ENCODE assay signal across 9 mouse cellular contexts in genomic region chr1:176994087-176994486, GRCm38 (mm10).
DNase-seq lines count a peak whose midpoint lies in the region; ATAC-seq and TF ChIP-seq lines count a peak whose summit lies in the region.
"Had no signal": no experiment of that assay in that cellular context is flagged by ENCODE, and none has a peak within 500 bp of the region (broad histone marks: within the 10 kb centered on the region; RNA-seq: fewer than 3 reads in every experiment).

No protein-coding gene starts in this region.

- TF ChIP-seq CTCF in spleen, adult 2 months (IDR thresholded peaks at IDR 0.05; ENCODE audit: extremely low read depth, insufficient read depth, insufficient read length, insufficient replicate concordance) = no peak

- no peaks in the 10 kb centered on the region for H3K27me3 ChIP-seq in spleen, adult 2 months (ENCODE audit: control insufficient read depth, insufficient read depth, low read length)
- H3K27me3 ChIP-seq in forebrain, embryonic 11.5 days (ENCODE audit: control insufficient read depth, insufficient read depth, low read length) = no peaks in the 10 kb centered on the region
- H3K27me3 ChIP-seq in limb, embryonic 15.5 days = no peaks in the 10 kb centered on the region

- H3K9ac ChIP-seq in forebrain, embryonic 11.5 days (ENCODE audit: low read length) = peak overlapping the region; percentile 13; the same call in 1 of the 2 replicates
- no peak overlapping the region for H3K9ac ChIP-seq in limb, embryonic 15.5 days
- H3K9ac ChIP-seq: heart, embryonic 13.5 days had no signal

- peak; percentile 66 for ATAC-seq in forebrain, embryonic 11.5 days (replicated peaks; ENCODE audit: low FRiP score)
- ATAC-seq in limb, embryonic 15.5 days (ENCODE audit: insufficient number of reproducible peaks, low FRiP score, low TSS enrichment, low read depth) = no peak

- no peak overlapping the region for H3K4me3 ChIP-seq in spleen, adult 2 months (ENCODE audit: extremely low read depth, insufficient read depth, insufficient read length)
- no peak overlapping the region for H3K4me3 ChIP-seq in forebrain, embryonic 11.5 days (ENCODE audit: low read depth, low read length)
- H3K4me3 ChIP-seq in limb, embryonic 15.5 days = no peak overlapping the region
- H3K4me3 ChIP-seq: heart, embryonic 13.5 days had no signal

- 24% methylated on average over 7 of the region's 7 CpGs for WGBS in spleen, adult 2 months
- WGBS in forebrain, embryonic 11.5 days = 12% methylated on average over 7 of the region's 7 CpGs
- WGBS in limb, embryonic 15.5 days = 50% methylated on average over 7 of the region's 7 CpGs

- no peaks in the 10 kb centered on the region for H3K9me3 ChIP-seq in forebrain, embryonic 11.5 days (ENCODE audit: control insufficient read depth, low read length)
- no peaks in the 10 kb centered on the region for H3K9me3 ChIP-seq in limb, embryonic 15.5 days
- H3K9me3 ChIP-seq: heart, embryonic 13.5 days had no signal

- no peaks in the 10 kb centered on the region for H3K36me3 ChIP-seq in spleen, adult 2 months (ENCODE audit: control insufficient read depth, insufficient read depth, low read length)
- H3K36me3 ChIP-seq in forebrain, embryonic 11.5 days (ENCODE audit: control insufficient read depth, insufficient read depth, low read length) = no peaks in the 10 kb centered on the region
- no peaks in the 10 kb centered on the region for H3K36me3 ChIP-seq in limb, embryonic 15.5 days
- H3K36me3 ChIP-seq: heart, embryonic 13.5 days had no signal

- H3K27ac ChIP-seq in spleen, adult 2 months (ENCODE audit: insufficient read depth, low read length) = peak overlapping the region; percentile 42
- peak overlapping the region; percentile 84 for H3K27ac ChIP-seq in forebrain, embryonic 11.5 days (ENCODE audit: low read depth, low read length)
- peak overlapping the region; percentile 27; the same call in 1 of the 2 replicates for H3K27ac ChIP-seq in limb, embryonic 15.5 days
- H3K27ac ChIP-seq: heart, embryonic 13.5 days had no signal

- TF ChIP-seq POLR2A in spleen, adult 2 months (IDR thresholded peaks at IDR 0.05; ENCODE audit: low read depth, low read length) = no peak

- H3K4me1 ChIP-seq in spleen, adult 2 months (ENCODE audit: control insufficient read depth, insufficient read depth, insufficient read length) = peaks cover 42% of the 10 kb centered on the region
- peaks cover 41% of the 10 kb centered on the region for H3K4me1 ChIP-seq in forebrain, embryonic 11.5 days (replicated peaks; ENCODE audit: control insufficient read depth, insufficient read depth, low read length)
- H3K4me1 ChIP-seq in limb, embryonic 15.5 days = peaks cover 35% of the 10 kb centered on the region

- H3K4me2 ChIP-seq in forebrain, embryonic 11.5 days (ENCODE audit: low read depth, low read length, severe bottlenecking) = peak overlapping the region; percentile 2; the same call in 1 of the 2 replicates
- no peak overlapping the region for H3K4me2 ChIP-seq in limb, embryonic 15.5 days
- H3K4me2 ChIP-seq: heart, embryonic 13.5 days had no signal

- DNase-seq in spleen, adult 2 months (ENCODE audit: low read depth in 1 of 2, low spot score in 2 of 2) = no peak
- no peak for DNase-seq in spleen, adult 12 weeks (ENCODE audit: low spot score)
- peak; percentile 67 for DNase-seq in forebrain, embryonic 11.5 days (ENCODE audit: low spot score)
- DNase-seq in retina, postnatal 1 day = peak; percentile 90
- DNase-seq in left cerebral cortex, adult 9 months (ENCODE audit: low spot score in 2 of 2) = no peak
- DNase-seq in lung, adult 18-20 months = no peak
- DNase-seq in adipocyte (ENCODE audit: low spot score) = no peak

Comparison
In these comparisons a context has a peak if more than half of its experiments do, and no peak if none do; other contexts are left out.
1. DNase-seq: peak in forebrain, embryonic 11.5 days (single experiment) and retina, postnatal 1 day (single experiment); none in spleen, adult 2 months (0 of 2), spleen, adult 12 weeks (single experiment), left cerebral cortex, adult 9 months (0 of 2), lung, adult 18-20 months (0 of 2) and adipocyte (single experiment).
2. H3K27ac ChIP-seq: peak in every context shown above with its lines; median percentile 84 in forebrain, embryonic 11.5 days; 42 in spleen, adult 2 months; 27 in limb, embryonic 15.5 days.